Mouse (Mus musculus): ENCODE measurements around the gene Vmn2r72. TPM values are rescaled to one million over a fixed set of nuclear protein-coding genes. Genes with fewer than 3 reads are reported as not detected.

Vmn2r72 gene
- not detected in 2 replicates for polyA plus RNA-seq (2014; fragmentation: Nextera tagmentation; extraction: Ambion mirVana)

- Histone ChIP-seq H3K27ac (ENCODE audit: low read depth, low read length) (no peak within 1 kb of the TSS), H3K9me3 (ENCODE audit: control insufficient read depth, low read length) (no peaks in the 10 kb centered on the region), H3K4me3 (ENCODE audit: low read depth, low read length) (no peak within 1 kb of the TSS), H3K27me3 (ENCODE audit: control insufficient read depth, insufficient read depth, low read length) (no peaks in the 10 kb centered on the region), H3K9ac (ENCODE audit: low read depth, low read length) (no peak within 1 kb of the TSS), H3K36me3 (ENCODE audit: control insufficient read depth, insufficient read depth, low read length) (no peaks in the 10 kb centered on the region), H3K4me2 (replicated peaks; ENCODE audit: low read depth, low read length) (no peak within 1 kb of the TSS), H3K4me1 (replicated peaks; ENCODE audit: control insufficient read depth, insufficient read depth, low read length) (no peaks in the 10 kb centered on the region)
- no peak for ATAC-seq (ENCODE audit: low FRiP score)
- no peak for DNase-seq (ENCODE audit: low spot score)
- WGBS = 88% methylated on average over 1 of the region's 1 CpGs
Measured at GRCm38 (mm10) chr7:85754997-85755396, at the start of gene Vmn2r72. Vmn2r72 (minus strand) TSS chr7:85755097.

Other genes with a start within 250 kb of the Vmn2r72 start
- gene Vmn2r71, start 192.0 kb downstream of the Vmn2r72 start, polyA plus RNA-seq (2014; fragmentation: Nextera tagmentation; extraction: Ambion mirVana) = not detected in 2 replicates
- not detected in 2 replicates for gene Vmn2r70, start 185.9 kb downstream of the Vmn2r72 start, polyA plus RNA-seq (2014; fragmentation: Nextera tagmentation; extraction: Ambion mirVana)
- not detected in 2 replicates for gene Vmn2r73, start 121.2 kb upstream of the Vmn2r72 start, polyA plus RNA-seq (2014; fragmentation: Nextera tagmentation; extraction: Ambion mirVana)
- gene Vmn2r74, start 206.5 kb upstream of the Vmn2r72 start, polyA plus RNA-seq (2014; fragmentation: Nextera tagmentation; extraction: Ambion mirVana) = not detected in 2 replicates

Measured in hindbrain, embryonic 11.5 days (tissue).